Mouse (Mus musculus) MEL (cell line): Measurements from ENCODE around the gene Rnf220.

Experiments
- MEF2A ChIP-seq: IDR thresholded peaks from 2 replicates; pipeline ENCODE4 v1.6.1; 2014; ENCODE audit warnings: low read depth, mild to moderate bottlenecking, inconsistent platforms, low read length, improper control_type of control experiment; ENCODE audit not compliant: poor library complexity, insufficient replicate concordance, severe bottlenecking; ENCODE audit errors: extremely low read depth
- TCF12 ChIP-seq: IDR thresholded peaks from 2 replicates; pipeline ENCODE4 v1.6.1; 2014; ENCODE audit warnings: low read depth, mild to moderate bottlenecking, inconsistent platforms, low read length, improper control_type of control experiment, moderate library complexity

DNA sequence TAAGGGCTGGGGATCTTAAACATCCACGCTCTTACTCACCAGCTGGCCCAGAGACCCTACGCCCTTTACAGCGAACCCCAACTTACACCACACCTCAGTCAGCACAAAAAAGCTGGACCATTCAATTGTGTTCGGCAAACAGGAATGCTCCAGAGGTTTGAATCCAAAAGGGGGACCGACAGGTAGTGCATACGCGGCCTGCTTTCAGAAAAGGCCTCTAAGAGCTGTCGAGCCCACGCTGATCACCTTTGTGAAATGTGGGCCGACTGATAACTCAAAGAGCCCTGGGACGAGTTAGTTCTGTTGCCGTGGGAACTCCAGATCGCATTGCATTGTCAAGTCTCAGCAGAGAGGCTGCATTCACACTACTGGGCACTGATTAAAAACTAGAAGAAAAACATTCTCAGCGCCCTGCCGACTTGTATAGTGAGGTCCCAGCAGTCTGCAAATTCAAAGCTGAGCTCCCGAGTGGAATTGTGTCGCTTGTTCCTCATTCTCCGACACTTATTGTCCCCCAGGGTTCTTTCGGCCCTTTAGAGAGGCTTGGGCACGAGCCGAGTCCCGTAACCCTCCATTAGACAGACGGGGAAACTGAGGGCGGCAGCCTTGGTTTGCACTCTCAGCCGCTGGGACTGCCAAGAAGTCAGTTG, 208.4 kb downstream of the Rnf220 start:
- TF ChIP-seq MEF2A (no peak), TCF12 (no peak)
